Mouse (Mus musculus) heart, embryonic 15.5 days (tissue): ENCODE data around the gene Hc. TPM values are rescaled to one million over a fixed set of nuclear protein-coding genes. Genes with fewer than 3 reads are reported as not detected.
A peak's percentile ranks its signal among the peaks of the same experiment; 100 is the strongest.

Experiments
- ATAC-seq: fragments of 200-750 bp; cut with Nextera tagmentation; replicated peaks from 2 replicates; pipeline ENCODE4 v1.8.0; 2017; ENCODE audit warnings: low read depth, moderate TSS enrichment; ENCODE audit not compliant: insufficient number of reproducible peaks, insufficient read depth, low FRiP score
- H3K27ac ChIP-seq: fragments of 300-500 bp; sonication (generic); 2 replicates; pipeline ENCODE4 v1.5.1; 2015; ENCODE audit warnings: mild to moderate bottlenecking, inconsistent platforms
- H3K27me3 ChIP-seq: fragments of 300-500 bp; sonication (generic); 2 replicates; pipeline ENCODE4 v1.6.1; 2015; ENCODE audit warnings: inconsistent platforms
- H3K36me3 ChIP-seq: fragments of 300-500 bp; sonication (generic); 2 replicates; pipeline ENCODE4 v1.6.1; 2015; ENCODE audit warnings: mild to moderate bottlenecking, inconsistent platforms
- H3K4me1 ChIP-seq: fragments of 300-500 bp; sonication (generic); replicated peaks from 2 replicates; pipeline ENCODE4 v1.6.1; 2015; ENCODE audit warnings: inconsistent platforms
- H3K4me2 ChIP-seq: fragments of 300-500 bp; sonication (generic); 2 replicates; pipeline ENCODE4 v1.6.1; 2015; ENCODE audit warnings: inconsistent platforms, mild to moderate bottlenecking, moderate library complexity
- H3K4me3 ChIP-seq: fragments of 300-500 bp; sonication (generic); 2 replicates; pipeline ENCODE4 v1.5.1; 2015; ENCODE audit warnings: mild to moderate bottlenecking, inconsistent platforms
- H3K9ac ChIP-seq: fragments of 300-500 bp; sonication (generic); 2 replicates; pipeline ENCODE4 v1.6.1; 2015; ENCODE audit warnings: mild to moderate bottlenecking, inconsistent platforms
- H3K9me3 ChIP-seq: fragments of 300-500 bp; sonication (generic); replicated peaks from 2 replicates; pipeline ENCODE4 v1.6.1; 2016; ENCODE audit warnings: inconsistent platforms
- WGBS: fragments of 180-500 bp; shearing (Covaris S2); methylation state at CpG from one replicate; pipeline ENCODE4 v1.1.7; 2015; ENCODE audit warnings: mixed read lengths; 5-methylcytosine and 5-hydroxymethylcytosine counted together
- polyA plus RNA-seq: library from polyadenylated mRNA; unstranded; fragments of >200 nt; fragmentation: Nextera tagmentation; extraction: Ambion mirVana; gene quantifications from 2 replicates; pipeline ENCODE4 v1.2.1, GENCODE M21; 2015

Hc gene
- polyA plus RNA-seq, 1 experiment from 2014 or later = 0.06 TPM

DNA sequence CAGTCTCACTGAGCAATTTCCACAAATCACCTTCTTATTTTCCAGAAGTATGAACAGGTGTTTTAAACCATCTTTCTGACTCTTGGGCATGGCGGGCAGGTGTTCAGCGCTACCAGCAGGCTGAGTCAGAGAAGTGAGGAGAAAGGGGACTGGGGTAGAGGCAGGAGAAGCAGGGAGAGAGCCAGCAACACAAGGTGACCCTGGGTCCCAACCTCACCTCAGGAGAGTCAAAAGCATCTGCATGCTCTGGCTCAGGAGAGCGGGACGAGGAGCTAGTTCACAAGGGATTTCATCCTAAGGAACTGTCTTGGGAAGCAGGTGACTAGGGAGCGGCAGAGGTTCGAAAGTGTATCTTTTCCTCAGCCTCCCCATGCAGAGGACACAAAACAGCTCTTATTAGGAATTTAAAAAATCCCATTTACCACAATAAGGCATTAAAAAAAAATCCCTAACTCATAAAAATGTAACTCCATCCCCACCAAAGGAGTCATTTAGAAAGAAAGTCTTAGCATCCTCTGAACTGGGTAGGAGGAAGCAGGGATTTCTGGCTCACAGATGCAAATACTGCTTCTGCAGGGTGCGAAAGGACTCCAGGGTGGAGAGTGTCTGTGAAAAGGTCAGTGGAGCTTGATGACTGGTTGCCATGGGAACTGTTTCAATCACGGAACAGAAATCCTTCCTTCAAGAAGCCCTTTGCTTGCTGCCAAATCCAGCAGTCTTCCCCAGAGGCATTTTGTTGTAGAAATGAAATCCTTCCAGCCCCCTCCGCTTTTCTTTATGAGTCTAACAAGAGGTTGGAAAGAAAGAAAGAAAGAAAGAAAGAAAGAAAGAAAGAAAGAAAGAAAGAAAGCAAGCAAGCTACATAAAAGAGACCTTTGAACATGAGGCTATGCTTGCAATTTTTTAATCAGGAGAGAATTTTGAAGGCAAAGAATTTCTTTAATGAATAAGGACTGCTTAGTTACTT lies 68.2 kb downstream of the Hc start:
- Histone ChIP-seq H3K4me3 (no peak overlapping the region), H3K36me3 (no peaks in the 10 kb centered on the region), H3K9ac (no peak overlapping the region), H3K27ac (no peak overlapping the region), H3K4me2 (no peak overlapping the region), H3K9me3 (no peaks in the 10 kb centered on the region), H3K27me3 (peaks cover 16% of the 10 kb centered on the region), H3K4me1 (no peaks in the 10 kb centered on the region)
- 28% methylated on average over 9 of the region's 9 CpGs for WGBS
- no peak for ATAC-seq

DNA sequence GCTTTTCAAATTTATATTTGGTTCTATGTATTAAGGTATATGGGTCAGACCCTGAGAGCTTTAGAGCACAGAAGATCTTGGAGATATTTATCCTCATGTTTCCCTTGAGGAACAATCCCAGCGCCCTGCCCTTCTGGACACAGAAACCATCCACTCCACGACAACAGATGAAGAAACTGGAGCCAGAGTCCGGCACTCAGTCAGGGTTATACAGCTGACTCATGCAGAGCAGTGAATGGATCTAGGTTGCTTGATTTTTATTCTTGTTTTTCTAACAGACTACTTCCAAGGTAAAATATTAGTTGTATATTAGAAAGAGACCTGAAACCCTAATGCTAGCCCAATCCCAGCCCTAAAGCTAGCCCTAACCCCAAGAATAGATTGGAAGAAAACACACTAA lies 69.3 kb downstream of the Hc start:
- H3K27me3 ChIP-seq = peaks cover 16% of the 10 kb centered on the region
- no peak overlapping the region for H3K4me3 ChIP-seq
- no peak overlapping the region for H3K9ac ChIP-seq
- H3K27ac ChIP-seq = no peak overlapping the region
- H3K36me3 ChIP-seq = no peaks in the 10 kb centered on the region
- no peaks in the 10 kb centered on the region for H3K4me1 ChIP-seq
- ATAC-seq = no peak
- H3K4me2 ChIP-seq = no peak overlapping the region
- H3K9me3 ChIP-seq = no peaks in the 10 kb centered on the region
- 76% methylated on average over 3 of the region's 3 CpGs for WGBS

DNA sequence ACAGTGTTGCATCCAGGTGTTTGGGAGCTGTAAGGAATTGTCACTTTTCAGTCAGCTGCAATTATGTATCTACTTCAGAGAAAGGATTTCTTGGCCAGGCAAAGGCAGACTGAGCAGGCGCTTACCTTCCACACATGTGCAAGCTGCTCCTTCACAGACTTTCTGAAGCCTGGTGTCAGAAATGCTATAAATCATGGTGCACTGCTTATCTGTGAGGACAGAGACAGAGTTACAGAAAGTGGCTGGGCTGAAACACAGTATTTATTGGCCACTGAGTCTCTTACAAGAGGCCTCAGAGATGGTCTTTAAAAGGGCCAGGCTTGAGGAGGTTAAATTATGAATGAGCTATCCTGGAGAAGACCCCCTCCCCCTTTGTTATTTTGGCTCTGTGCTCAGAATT lies 71.5 kb downstream of the Hc start:
- H3K36me3 ChIP-seq = no peaks in the 10 kb centered on the region
- no peak overlapping the region for H3K9ac ChIP-seq
- H3K27me3 ChIP-seq = peaks cover 16% of the 10 kb centered on the region
- H3K4me2 ChIP-seq = no peak overlapping the region
- ATAC-seq = no peak
- H3K27ac ChIP-seq = no peak overlapping the region
- H3K9me3 ChIP-seq = no peaks in the 10 kb centered on the region
- H3K4me3 ChIP-seq = no peak overlapping the region
- no peaks in the 10 kb centered on the region for H3K4me1 ChIP-seq
- WGBS = 67% methylated on average over 1 of the region's 1 CpGs

DNA sequence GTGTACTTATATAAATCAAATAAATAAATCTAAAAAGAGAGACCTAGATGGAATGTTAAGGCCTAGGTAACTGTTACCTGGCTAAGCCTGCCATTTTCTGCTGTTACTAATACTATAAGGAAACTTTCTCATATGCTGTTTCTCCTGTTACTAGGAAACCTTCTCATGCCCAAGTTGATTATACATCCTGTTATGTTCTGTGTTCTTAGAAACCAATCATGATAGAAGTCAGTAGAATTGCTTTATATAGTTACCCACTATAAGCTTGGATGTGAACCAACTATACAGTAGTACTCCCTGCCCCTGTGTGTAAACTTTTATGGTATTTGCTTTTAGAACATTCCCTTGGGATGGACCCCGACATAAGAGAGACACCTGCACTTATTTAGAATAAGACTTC lies 73.6 kb downstream of the Hc start:
- Histone ChIP-seq H3K9me3 (no peaks in the 10 kb centered on the region), H3K9ac (no peak overlapping the region), H3K27ac (no peak overlapping the region), H3K4me2 (no peak overlapping the region), H3K4me1 (peaks cover 7% of the 10 kb centered on the region), H3K27me3 (peaks cover 9% of the 10 kb centered on the region; the same call in 1 of the 2 replicates), H3K4me3 (no peak overlapping the region), H3K36me3 (no peaks in the 10 kb centered on the region)
- ATAC-seq = no peak
- WGBS = 73% methylated on average over 1 of the region's 1 CpGs

DNA sequence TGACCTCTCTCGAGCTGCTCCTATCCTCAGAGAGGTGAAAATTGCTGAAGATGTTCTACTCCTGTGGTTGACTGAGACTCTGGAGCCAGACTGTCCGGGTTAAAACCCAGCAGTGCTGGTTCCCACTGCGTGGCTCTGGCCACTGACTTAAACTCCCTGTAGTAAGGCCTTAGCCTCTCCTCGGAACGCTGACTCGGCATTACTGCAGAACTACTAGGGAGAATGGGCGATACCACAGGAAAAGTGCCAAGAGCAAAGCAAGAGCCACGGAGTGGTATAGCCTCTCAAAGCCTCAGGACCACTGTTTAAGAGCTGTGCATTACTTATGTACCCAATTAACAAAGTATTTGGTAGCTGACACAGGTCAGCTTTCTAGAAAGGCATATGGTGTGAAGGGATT lies 76.4 kb downstream of the Hc start:
- H3K4me1 ChIP-seq = peaks cover 18% of the 10 kb centered on the region
- ATAC-seq = no peak
- no peak overlapping the region for H3K27ac ChIP-seq
- no peak overlapping the region for H3K9ac ChIP-seq
- H3K4me3 ChIP-seq = no peak overlapping the region
- H3K27me3 ChIP-seq = no peaks in the 10 kb centered on the region
- no peak overlapping the region for H3K4me2 ChIP-seq
- H3K36me3 ChIP-seq = no peaks in the 10 kb centered on the region
- H3K9me3 ChIP-seq = no peaks in the 10 kb centered on the region
- 75% methylated on average over 8 of the region's 8 CpGs for WGBS

DNA sequence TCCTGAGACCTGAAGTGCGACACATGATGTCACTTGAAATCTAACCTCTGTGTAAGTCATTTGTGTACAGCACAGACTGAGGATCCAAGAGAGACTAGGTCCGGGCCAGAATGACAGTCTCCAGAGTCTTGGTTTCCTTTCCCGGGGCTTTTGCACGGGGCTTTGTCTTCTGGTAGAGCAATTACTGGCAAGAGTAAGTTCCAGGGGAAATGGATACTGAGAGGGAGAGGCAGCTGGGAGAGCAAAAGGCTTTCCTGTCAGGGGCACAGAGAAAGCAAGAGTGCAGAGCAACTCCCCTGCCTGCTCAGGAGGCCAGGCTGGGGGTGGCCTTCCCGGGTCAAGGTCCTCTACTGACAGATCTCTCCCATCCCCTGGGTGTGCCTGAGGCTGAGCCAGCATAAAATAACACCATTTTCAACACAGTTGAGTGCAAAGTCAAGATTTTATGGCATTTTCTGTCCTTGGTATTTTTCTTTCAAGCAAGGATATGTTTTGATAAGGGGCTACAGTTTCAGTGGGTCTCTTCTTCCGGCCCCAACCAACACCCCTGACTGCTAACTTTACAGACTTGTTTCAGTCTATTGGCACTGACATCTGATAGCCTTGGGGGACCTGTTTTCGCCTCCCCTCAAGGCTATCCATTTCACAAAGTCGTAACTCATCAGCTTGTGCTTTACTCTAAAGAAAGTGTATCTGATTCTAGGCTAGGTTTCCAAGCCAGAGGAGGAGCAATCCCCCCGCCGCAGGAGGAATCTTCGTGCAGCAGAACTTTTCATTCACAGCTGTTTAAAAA lies 78.1 kb downstream of the Hc start:
- no peaks in the 10 kb centered on the region for H3K9me3 ChIP-seq
- ATAC-seq = peak; percentile 31; the same call in 1 of the 2 replicates
- no peaks in the 10 kb centered on the region for H3K36me3 ChIP-seq
- 0 out of 2 replicates have a peak overlapping the region, but pooled peaks have one; percentile 35 for H3K27ac ChIP-seq
- H3K9ac ChIP-seq = no peak overlapping the region
- no peak overlapping the region for H3K4me3 ChIP-seq
- no peaks in the 10 kb centered on the region for H3K27me3 ChIP-seq
- 52% methylated on average over 11 of the region's 11 CpGs for WGBS
- peaks cover 18% of the 10 kb centered on the region for H3K4me1 ChIP-seq
- no peak overlapping the region for H3K4me2 ChIP-seq

DNA sequence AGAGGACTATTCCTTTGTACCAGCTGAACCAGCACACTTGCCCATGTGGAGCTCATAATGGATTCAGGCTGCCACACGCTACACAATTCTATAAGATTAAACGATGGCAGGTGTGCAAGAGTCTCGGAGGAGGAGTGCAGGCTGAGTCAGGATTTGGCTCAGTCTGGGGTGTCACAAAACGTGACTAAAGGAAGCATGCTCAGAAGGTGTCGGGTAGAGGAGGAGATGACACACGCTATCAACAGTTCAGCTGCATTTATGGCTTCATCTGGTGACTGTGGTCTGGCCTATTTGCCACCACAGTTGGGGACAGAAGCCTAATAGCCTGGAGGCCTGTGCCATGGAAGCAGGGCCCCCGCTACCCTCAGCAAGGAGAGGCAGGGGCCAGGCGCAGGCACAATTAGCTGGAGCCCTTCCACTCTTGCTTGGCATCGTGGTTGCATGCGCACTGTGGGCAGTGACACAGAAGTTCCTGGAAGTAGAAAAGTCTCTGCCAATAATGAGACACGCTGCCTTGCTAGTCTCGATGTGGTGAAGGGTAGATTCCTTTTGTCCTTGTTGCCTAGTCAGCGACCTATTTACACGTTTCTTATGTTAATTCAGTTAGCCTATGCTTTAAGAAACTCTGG lies 79.0 kb downstream of the Hc start:
- peaks cover 21% of the 10 kb centered on the region for H3K4me1 ChIP-seq
- ATAC-seq = 0 out of 2 replicates have a peak, but pooled peaks have one; percentile 35
- H3K27ac ChIP-seq = peak overlapping the region; percentile 17; the same call in 1 of the 2 replicates
- 51% methylated on average over 14 of the region's 14 CpGs for WGBS
- H3K9ac ChIP-seq = no peak overlapping the region
- no peaks in the 10 kb centered on the region for H3K9me3 ChIP-seq
- H3K4me3 ChIP-seq = no peak overlapping the region
- no peak overlapping the region for H3K4me2 ChIP-seq
- H3K27me3 ChIP-seq = no peaks in the 10 kb centered on the region
- no peaks in the 10 kb centered on the region for H3K36me3 ChIP-seq

DNA sequence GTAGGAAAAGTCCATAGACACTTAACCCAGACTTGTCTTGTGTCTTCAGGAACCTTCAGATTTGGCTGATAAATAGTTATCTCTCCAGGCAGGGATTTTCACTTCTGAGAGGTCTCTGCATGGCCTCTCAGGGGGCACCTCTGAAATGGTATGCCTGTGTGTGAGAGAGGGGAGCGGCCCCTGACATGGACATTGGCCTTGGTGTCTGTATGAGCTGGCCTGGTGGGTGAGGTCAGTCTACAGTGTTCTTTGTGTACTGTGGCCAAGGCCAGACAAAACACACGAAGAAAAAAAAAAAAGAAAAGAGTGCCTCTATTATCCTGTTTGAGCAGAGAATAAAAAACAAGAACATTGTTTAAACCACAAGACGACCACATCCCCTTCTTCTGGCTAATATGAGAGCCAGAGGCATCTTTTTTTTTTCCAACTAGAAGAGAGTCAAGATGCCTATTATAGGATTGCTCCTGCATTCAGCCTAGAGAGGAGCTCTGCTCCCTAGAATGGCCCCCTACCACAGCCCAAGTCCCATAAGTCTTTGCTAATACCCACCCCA lies 81.7 kb downstream of the Hc start:
- H3K4me1 ChIP-seq = peaks cover 26% of the 10 kb centered on the region
- H3K4me2 ChIP-seq = no peak overlapping the region
- WGBS = 61% methylated on average over 3 of the region's 3 CpGs
- no peaks in the 10 kb centered on the region for H3K27me3 ChIP-seq
- ATAC-seq = no peak
- no peak overlapping the region for H3K27ac ChIP-seq
- H3K36me3 ChIP-seq = no peaks in the 10 kb centered on the region
- no peaks in the 10 kb centered on the region for H3K9me3 ChIP-seq
- no peak overlapping the region for H3K4me3 ChIP-seq
- no peak overlapping the region for H3K9ac ChIP-seq

DNA sequence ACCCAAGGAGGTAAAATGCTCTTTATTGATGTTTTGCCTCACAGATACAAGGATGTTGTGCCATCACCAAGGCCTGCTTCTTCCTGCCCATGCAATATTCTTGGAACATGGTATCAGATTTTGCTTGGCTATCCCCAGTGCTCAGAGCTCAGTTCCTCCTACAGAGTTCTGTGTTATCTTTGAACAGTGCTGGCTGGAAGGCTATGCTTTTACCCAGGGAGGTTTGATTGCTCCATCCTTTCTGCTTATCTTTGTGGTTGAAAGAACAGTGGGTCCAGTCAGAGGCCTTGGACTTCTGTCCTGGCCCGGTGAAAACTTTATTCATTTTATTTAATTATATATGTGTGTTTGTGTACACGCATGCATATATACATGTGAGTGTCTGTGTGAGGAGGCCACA lies 83.0 kb downstream of the Hc start:
- no peak overlapping the region for H3K4me3 ChIP-seq
- no peak overlapping the region for H3K9ac ChIP-seq
- no peaks in the 10 kb centered on the region for H3K9me3 ChIP-seq
- H3K4me2 ChIP-seq = no peak overlapping the region
- WGBS = 91% methylated on average over 2 of the region's 2 CpGs
- no peaks in the 10 kb centered on the region for H3K36me3 ChIP-seq
- no peak overlapping the region for H3K27ac ChIP-seq
- no peaks in the 10 kb centered on the region for H3K27me3 ChIP-seq
- no peak for ATAC-seq
- peaks cover 23% of the 10 kb centered on the region for H3K4me1 ChIP-seq

DNA sequence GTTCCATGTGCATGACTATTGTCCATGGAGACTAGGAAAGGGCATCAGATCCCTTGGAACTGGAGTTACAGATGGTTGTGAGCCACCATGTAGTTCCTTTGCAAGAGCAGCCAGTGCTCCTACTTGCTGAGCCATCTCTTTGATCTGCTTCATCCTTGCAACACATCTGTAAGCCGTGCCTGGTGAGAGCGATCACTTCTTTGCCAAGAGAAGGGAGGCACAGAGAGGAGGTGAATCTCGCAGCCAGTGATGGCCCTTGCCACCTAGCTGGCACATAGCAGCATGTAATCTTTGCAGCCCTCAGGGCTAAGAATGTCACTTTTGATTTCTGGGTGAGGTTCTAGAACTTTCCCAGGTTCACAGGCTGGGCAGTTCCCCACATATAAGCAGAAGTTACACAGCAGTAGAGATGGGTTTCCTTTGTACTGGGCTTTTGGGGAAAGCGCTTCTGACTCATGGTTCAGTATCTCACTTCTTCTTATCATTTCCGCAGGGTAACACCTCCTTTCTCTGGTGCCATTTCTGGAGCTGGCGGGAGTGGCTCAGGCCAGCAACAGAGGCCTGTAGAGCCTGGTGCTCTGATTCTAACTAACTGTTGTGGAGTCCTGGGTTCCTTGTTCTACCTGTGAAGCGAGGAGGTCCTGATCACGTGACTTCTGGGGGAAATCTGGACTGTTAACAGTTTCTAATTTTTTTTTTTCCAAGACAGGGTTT lies 84.1 kb downstream of the Hc start:
- no peak for ATAC-seq
- no peaks in the 10 kb centered on the region for H3K36me3 ChIP-seq
- H3K4me2 ChIP-seq = no peak overlapping the region
- no peak overlapping the region for H3K4me3 ChIP-seq
- 36% methylated on average over 8 of the region's 8 CpGs for WGBS
- H3K9ac ChIP-seq = no peak overlapping the region
- no peaks in the 10 kb centered on the region for H3K27me3 ChIP-seq
- H3K4me1 ChIP-seq = peaks cover 14% of the 10 kb centered on the region
- H3K9me3 ChIP-seq = no peaks in the 10 kb centered on the region
- no peak overlapping the region for H3K27ac ChIP-seq
